Mouse (Mus musculus): Measurements from ENCODE around the gene Arsb. TPM values are rescaled to one million over a fixed set of nuclear protein-coding genes. Genes with fewer than 3 reads are reported as not detected.

Arsb gene
- 14.1 and 16.4 TPM in 2 replicates for polyA plus RNA-seq (2015; fragmentation: Nextera tagmentation; extraction: Ambion mirVana)

GRCm38 (mm10) chr13:93771588-93772278 is at the start of gene Arsb:
TSS of gene Arsb (plus strand) at chr13:93771630.
- peak; percentile 86 for ATAC-seq (ENCODE audit: insufficient number of reproducible peaks, low FRiP score, low TSS enrichment, low read depth)
- WGBS, result under 1% methylated on average over 66 of the region's 66 CpGs
- H3K27me3 ChIP-seq, result no peaks in the 10 kb centered on the region
- peak within 1 kb of the TSS; percentile 69 for H3K9ac ChIP-seq
- H3K4me1 ChIP-seq, result peaks cover 4% of the 10 kb centered on the region
- H3K4me3 ChIP-seq, result peak within 1 kb of the TSS; percentile 72
- no peaks in the 10 kb centered on the region for H3K9me3 ChIP-seq
- no peaks in the 10 kb centered on the region for H3K36me3 ChIP-seq
- peak within 1 kb of the TSS; percentile 96 for H3K4me2 ChIP-seq
- peak within 1 kb of the TSS; percentile 90 for H3K27ac ChIP-seq

GRCm38 (mm10) chr13:93721916-93722315 is 49.5 kb upstream of the Arsb start:
- 56% methylated on average over 4 of the region's 4 CpGs for WGBS
- no peaks in the 10 kb centered on the region for H3K27me3 ChIP-seq
- H3K4me2 ChIP-seq, result no peak overlapping the region
- H3K4me1 ChIP-seq, result peaks cover 7% of the 10 kb centered on the region
- no peak overlapping the region for H3K9ac ChIP-seq
- no peak overlapping the region for H3K4me3 ChIP-seq
- H3K9me3 ChIP-seq, result no peaks in the 10 kb centered on the region
- no peak for ATAC-seq (ENCODE audit: insufficient number of reproducible peaks, low FRiP score, low TSS enrichment, low read depth)
- H3K27ac ChIP-seq, result no peak overlapping the region
- H3K36me3 ChIP-seq, result no peaks in the 10 kb centered on the region

GRCm38 (mm10) chr13:93723455-93723854 is 48.0 kb upstream of the Arsb start:
- H3K27me3 ChIP-seq, result no peaks in the 10 kb centered on the region
- WGBS, result 81% methylated on average over 3 of the region's 3 CpGs
- no peak overlapping the region for H3K27ac ChIP-seq
- no peaks in the 10 kb centered on the region for H3K9me3 ChIP-seq
- no peaks in the 10 kb centered on the region for H3K36me3 ChIP-seq
- no peak for ATAC-seq (ENCODE audit: insufficient number of reproducible peaks, low FRiP score, low TSS enrichment, low read depth)
- H3K4me3 ChIP-seq, result no peak overlapping the region
- H3K4me1 ChIP-seq, result peaks cover 4% of the 10 kb centered on the region; the same call in 1 of the 2 replicates
- no peak overlapping the region for H3K9ac ChIP-seq
- no peak overlapping the region for H3K4me2 ChIP-seq

GRCm38 (mm10) chr13:93724206-93724605 is 47.2 kb upstream of the Arsb start:
- H3K27me3 ChIP-seq, result no peaks in the 10 kb centered on the region
- no peak for ATAC-seq (ENCODE audit: insufficient number of reproducible peaks, low FRiP score, low TSS enrichment, low read depth)
- no peaks in the 10 kb centered on the region for H3K9me3 ChIP-seq
- WGBS, result 29% methylated on average over 2 of the region's 2 CpGs
- no peaks in the 10 kb centered on the region for H3K4me1 ChIP-seq
- no peaks in the 10 kb centered on the region for H3K36me3 ChIP-seq
- H3K4me3 ChIP-seq, result no peak overlapping the region
- H3K4me2 ChIP-seq, result no peak overlapping the region
- no peak overlapping the region for H3K9ac ChIP-seq
- no peak overlapping the region for H3K27ac ChIP-seq

GRCm38 (mm10) chr13:93735131-93735636 is 36.2 kb upstream of the Arsb start:
- H3K9ac ChIP-seq, result no peak overlapping the region
- no peak overlapping the region for H3K4me2 ChIP-seq
- H3K27me3 ChIP-seq, result no peaks in the 10 kb centered on the region
- no peak overlapping the region for H3K27ac ChIP-seq
- no peaks in the 10 kb centered on the region for H3K9me3 ChIP-seq
- H3K4me3 ChIP-seq, result no peak overlapping the region
- no peak for ATAC-seq (ENCODE audit: insufficient number of reproducible peaks, low FRiP score, low TSS enrichment, low read depth)
- H3K36me3 ChIP-seq, result no peaks in the 10 kb centered on the region
- no peaks in the 10 kb centered on the region for H3K4me1 ChIP-seq
- 87% methylated on average over 5 of the region's 5 CpGs for WGBS

- Histone ChIP-seq H3K9ac (no peak overlapping the region), H3K27ac (no peak overlapping the region), H3K36me3 (no peaks in the 10 kb centered on the region), H3K4me1 (no peaks in the 10 kb centered on the region), H3K9me3 (no peaks in the 10 kb centered on the region), H3K4me3 (no peak overlapping the region), H3K4me2 (no peak overlapping the region), H3K27me3 (no peaks in the 10 kb centered on the region)
- 45% methylated on average over 8 of the region's 8 CpGs for WGBS
- ATAC-seq (ENCODE audit: insufficient number of reproducible peaks, low FRiP score, low TSS enrichment, low read depth), result no peak
Measured at GRCm38 (mm10) chr13:93744118-93744517, 27.3 kb upstream of the Arsb start.

GRCm38 (mm10) chr13:93752597-93753400 is 18.6 kb upstream of the Arsb start:
- H3K4me3 ChIP-seq, result no peak overlapping the region
- no peak overlapping the region for H3K9ac ChIP-seq
- no peak overlapping the region for H3K4me2 ChIP-seq
- H3K4me1 ChIP-seq, result no peaks in the 10 kb centered on the region
- no peak for ATAC-seq (ENCODE audit: insufficient number of reproducible peaks, low FRiP score, low TSS enrichment, low read depth)
- 65% methylated on average over 14 of the region's 14 CpGs for WGBS
- no peaks in the 10 kb centered on the region for H3K27me3 ChIP-seq
- H3K9me3 ChIP-seq, result no peaks in the 10 kb centered on the region; the same call in 1 of the 2 replicates
- no peak overlapping the region for H3K27ac ChIP-seq
- no peaks in the 10 kb centered on the region for H3K36me3 ChIP-seq

GRCm38 (mm10) chr13:93755084-93755483 is 16.3 kb upstream of the Arsb start:
- H3K27me3 ChIP-seq, result no peaks in the 10 kb centered on the region
- H3K36me3 ChIP-seq, result no peaks in the 10 kb centered on the region
- H3K4me2 ChIP-seq, result no peak overlapping the region
- WGBS, result 64% methylated on average over 4 of the region's 4 CpGs
- no peak overlapping the region for H3K4me3 ChIP-seq
- ATAC-seq (ENCODE audit: insufficient number of reproducible peaks, low FRiP score, low TSS enrichment, low read depth), result no peak
- H3K4me1 ChIP-seq, result no peaks in the 10 kb centered on the region
- H3K9me3 ChIP-seq, result no peaks in the 10 kb centered on the region; the same call in 1 of the 2 replicates
- no peak overlapping the region for H3K27ac ChIP-seq
- H3K9ac ChIP-seq, result no peak overlapping the region

- Histone ChIP-seq H3K4me2 (no peak overlapping the region), H3K4me1 (no peaks in the 10 kb centered on the region), H3K27me3 (no peaks in the 10 kb centered on the region), H3K9ac (no peak overlapping the region), H3K27ac (no peak overlapping the region), H3K9me3 (no peaks in the 10 kb centered on the region; the same call in 1 of the 2 replicates), H3K36me3 (no peaks in the 10 kb centered on the region), H3K4me3 (no peak overlapping the region)
- WGBS, result 90% methylated on average over 7 of the region's 7 CpGs
- no peak for ATAC-seq (ENCODE audit: insufficient number of reproducible peaks, low FRiP score, low TSS enrichment, low read depth)
Measured at GRCm38 (mm10) chr13:93756674-93757073, 14.8 kb upstream of the Arsb start.

- 78% methylated on average over 6 of the region's 6 CpGs for WGBS
Measured at GRCm38 (mm10) chr13:93757514-93757913, 13.9 kb upstream of the Arsb start.

GRCm38 (mm10) chr13:93758149-93758898 is 13.1 kb upstream of the Arsb start:
- Histone ChIP-seq H3K4me1 (no peaks in the 10 kb centered on the region), H3K9me3 (no peaks in the 10 kb centered on the region; the same call in 1 of the 2 replicates), H3K9ac (no peak overlapping the region), H3K4me2 (no peak overlapping the region), H3K27me3 (no peaks in the 10 kb centered on the region), H3K4me3 (no peak overlapping the region), H3K36me3 (no peaks in the 10 kb centered on the region), H3K27ac (no peak overlapping the region)
- WGBS, result 46% methylated on average over 14 of the region's 14 CpGs
- no peak for ATAC-seq (ENCODE audit: insufficient number of reproducible peaks, low FRiP score, low TSS enrichment, low read depth)

More at GRCm38 (mm10) chr13:93757514-93757913, 13.9 kb upstream of the Arsb start:
- H3K4me1 ChIP-seq, result no peaks in the 10 kb centered on the region
- no peak overlapping the region for H3K4me2 ChIP-seq
- no peaks in the 10 kb centered on the region; the same call in 1 of the 2 replicates for H3K9me3 ChIP-seq
- no peak overlapping the region for H3K9ac ChIP-seq
- no peak overlapping the region for H3K4me3 ChIP-seq
- ATAC-seq (ENCODE audit: insufficient number of reproducible peaks, low FRiP score, low TSS enrichment, low read depth), result no peak
- no peaks in the 10 kb centered on the region for H3K27me3 ChIP-seq
- H3K36me3 ChIP-seq, result no peaks in the 10 kb centered on the region
- no peak overlapping the region for H3K27ac ChIP-seq
